Mouse (Mus musculus): ENCODE data around the gene Tm9sf4.

DNA sequence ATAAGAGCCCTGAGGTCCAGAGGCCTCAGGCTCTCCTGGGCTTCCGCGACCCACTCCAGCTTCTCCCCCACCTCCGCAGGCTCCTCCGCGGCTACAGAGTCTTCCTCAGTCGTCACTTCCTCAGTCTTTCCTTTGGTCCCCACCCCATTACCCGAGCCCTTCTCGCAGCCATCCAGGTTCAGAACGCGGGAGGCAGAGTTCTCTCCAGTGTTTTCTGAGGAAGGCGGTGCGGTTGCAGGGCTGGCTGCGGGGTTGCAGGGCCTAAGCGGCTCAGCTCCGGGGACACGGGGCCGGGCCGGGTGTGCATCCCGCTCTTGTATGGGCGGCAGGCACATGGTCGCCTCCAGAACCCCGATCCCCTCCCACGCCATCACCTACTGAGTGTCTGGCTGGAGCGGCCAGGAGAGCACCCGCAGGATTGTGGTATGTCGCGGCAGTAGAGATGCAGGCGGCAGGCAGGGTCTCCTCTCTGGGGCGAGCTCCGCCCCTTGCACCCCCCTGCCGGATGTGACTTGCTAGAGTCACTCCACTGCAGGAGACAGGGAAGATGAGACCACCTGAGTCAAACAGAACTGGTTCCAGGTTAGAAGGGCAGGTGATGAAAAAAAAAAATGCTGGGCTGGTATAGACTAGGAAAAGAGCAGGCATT is 64.0 kb downstream of the Tm9sf4 start, which contains the start of gene Tspyl3:
- TF ChIP-seq CTCF (IDR thresholded peaks at IDR 0.05; ENCODE audit: low read depth) (no peak), EP300 (IDR thresholded peaks at IDR 0.05; ENCODE audit: low read depth) (no peak)

Data from heart, postnatal 0 days (tissue).